Mouse (Mus musculus) heart, embryonic 16.5 days (tissue): ENCODE measurements at regions not wholly inside any gene's neighbourhood (a gene's known extent, or its start where the extent isn't known, plus 50 kb on each side); places are given as distances from the start of the nearest gene placed in this dataset.
"Not testable (repeated sequence)": the region's sequence is repeated elsewhere in the genome, so short reads cannot be mapped to it uniquely, and the experiment has no call there.

Source experiments
- ATAC-seq: fragments of 200-750 bp; cut with Nextera tagmentation; replicated peaks from 2 replicates; pipeline ENCODE4 v1.8.0; 2017; ENCODE audit warnings: moderate number of reproducible peaks; ENCODE audit not compliant: insufficient read depth, low FRiP score; ENCODE audit errors: extremely low read depth
- H3K27ac ChIP-seq: fragments of 300-500 bp; sonication (generic); 2 replicates; pipeline ENCODE4 v1.5.1; 2014; ENCODE audit warnings: mild to moderate bottlenecking, low read length, control low read depth, moderate library complexity
- H3K27me3 ChIP-seq: fragments of 300-500 bp; sonication (generic); 2 replicates; pipeline ENCODE4 v1.6.1; 2014; ENCODE audit warnings: low read length, mixed read lengths; ENCODE audit not compliant: control insufficient read depth, insufficient read depth
- H3K36me3 ChIP-seq: fragments of 300-500 bp; sonication (generic); 2 replicates; pipeline ENCODE4 v1.6.1; 2014; ENCODE audit not compliant: control insufficient read depth, insufficient read depth
- H3K4me1 ChIP-seq: fragments of 300-500 bp; sonication (generic); 2 replicates; pipeline ENCODE4 v1.6.1; 2014; ENCODE audit warnings: low read length, mixed read lengths; ENCODE audit not compliant: control insufficient read depth, insufficient read depth
- H3K4me2 ChIP-seq: fragments of 300-500 bp; sonication (generic); 2 replicates; pipeline ENCODE4 v1.6.1; 2014; ENCODE audit warnings: low read depth, mild to moderate bottlenecking, control low read depth, low read length
- H3K4me3 ChIP-seq: fragments of 300-500 bp; sonication (generic); 2 replicates; pipeline ENCODE4 v1.5.1; 2014; ENCODE audit warnings: mild to moderate bottlenecking, control low read depth, low read length
- H3K9ac ChIP-seq: fragments of 300-500 bp; sonication (generic); 2 replicates; pipeline ENCODE4 v1.6.1; 2014; ENCODE audit warnings: low read length, control low read depth
- H3K9me3 ChIP-seq: fragments of 300-500 bp; sonication (generic); replicated peaks from 2 replicates; pipeline ENCODE4 v1.6.1; 2016; ENCODE audit warnings: low read length; ENCODE audit not compliant: control insufficient read depth
- WGBS: fragments of 180-500 bp; shearing (Covaris S2); extraction: QIAGEN DNeasy Blood & Tissue Kit; methylation state at CpG from one replicate; pipeline ENCODE4 v1.1.7; 2014; 5-methylcytosine and 5-hydroxymethylcytosine counted together

- Histone ChIP-seq H3K27me3 (no peaks in the 10 kb centered on the region), H3K9me3 (no peaks in the 10 kb centered on the region), H3K27ac (no peak overlapping the region; the same call in 1 of the 2 replicates), H3K4me1 (peaks cover 16% of the 10 kb centered on the region), H3K4me3 (no peak overlapping the region), H3K36me3 (no peaks in the 10 kb centered on the region), H3K4me2 (no peak overlapping the region), H3K9ac (no peak overlapping the region)
- 67% methylated on average over 7 of the region's 7 CpGs for WGBS
- ATAC-seq = no peak
These were observed 167.2 kb upstream of the 2610301B20Rik start for GRCm38 (mm10) chr4:10707016-10707657.

DNA sequence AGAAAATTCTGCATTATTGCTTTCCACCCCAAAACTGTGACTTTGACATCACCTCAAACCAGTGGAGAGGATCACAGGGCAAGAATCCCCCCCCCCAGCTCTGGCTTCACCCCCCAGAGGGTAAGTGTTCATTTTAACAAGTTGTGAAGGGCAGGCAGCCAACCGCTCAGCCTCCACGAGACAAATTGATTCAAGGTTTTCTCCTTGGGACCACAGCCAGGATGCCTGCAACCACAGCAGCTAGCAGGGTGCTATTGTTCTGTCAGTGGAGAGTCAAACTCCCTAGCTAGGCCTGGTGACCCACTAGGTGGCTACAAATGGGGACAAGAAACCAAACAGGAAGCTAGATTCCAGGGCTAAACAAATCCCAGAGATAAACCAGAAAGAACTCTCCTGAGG lies 166.6 kb upstream of the 2610301B20Rik start:
- no peak overlapping the region for H3K4me3 ChIP-seq
- no peak overlapping the region for H3K4me2 ChIP-seq
- no peaks in the 10 kb centered on the region for H3K36me3 ChIP-seq
- no peaks in the 10 kb centered on the region for H3K27me3 ChIP-seq
- H3K9me3 ChIP-seq = no peaks in the 10 kb centered on the region
- 12% methylated on average over 2 of the region's 2 CpGs for WGBS
- ATAC-seq = no peak
- no peak overlapping the region for H3K9ac ChIP-seq
- H3K4me1 ChIP-seq = peaks cover 16% of the 10 kb centered on the region
- H3K27ac ChIP-seq = no peak overlapping the region; the same call in 1 of the 2 replicates

- 68% methylated on average over 11 of the region's 11 CpGs for WGBS
- no peak overlapping the region for H3K27ac ChIP-seq
- no peak overlapping the region for H3K4me2 ChIP-seq
- H3K4me3 ChIP-seq = no peak overlapping the region
- no peak for ATAC-seq
- no peaks in the 10 kb centered on the region for H3K36me3 ChIP-seq
- H3K4me1 ChIP-seq = peaks cover 7% of the 10 kb centered on the region
- no peaks in the 10 kb centered on the region for H3K9me3 ChIP-seq
- H3K9ac ChIP-seq = no peak overlapping the region
- H3K27me3 ChIP-seq = no peaks in the 10 kb centered on the region
These were observed 162.3 kb upstream of the 2610301B20Rik start for GRCm38 (mm10) chr4:10711939-10712533.

GRCm38 (mm10) chr4:10723341-10723740 lies 151.0 kb upstream of the 2610301B20Rik start:
- no peaks in the 10 kb centered on the region for H3K27me3 ChIP-seq
- H3K9me3 ChIP-seq = no peaks in the 10 kb centered on the region

GRCm38 (mm10) chr4:10727894-10728293 lies 146.4 kb upstream of the 2610301B20Rik start:
- Histone ChIP-seq H3K36me3 (no peaks in the 10 kb centered on the region), H3K4me3 (no peak overlapping the region), H3K4me1 (peaks cover 10% of the 10 kb centered on the region), H3K27ac (no peak overlapping the region), H3K27me3 (no peaks in the 10 kb centered on the region), H3K9me3 (no peaks in the 10 kb centered on the region), H3K4me2 (no peak overlapping the region), H3K9ac (no peak overlapping the region)
- ATAC-seq = peak; percentile 72
- WGBS = 48% methylated on average over 3 of the region's 3 CpGs

More at GRCm38 (mm10) chr4:10723341-10723740, 151.0 kb upstream of the 2610301B20Rik start:
- Histone ChIP-seq H3K27ac (no peak overlapping the region), H3K9ac (no peak overlapping the region), H3K4me2 (no peak overlapping the region), H3K36me3 (no peaks in the 10 kb centered on the region), H3K4me1 (peaks cover 7% of the 10 kb centered on the region), H3K4me3 (no peak overlapping the region)
- ATAC-seq = no peak
- 85% methylated on average over 4 of the region's 4 CpGs for WGBS

DNA sequence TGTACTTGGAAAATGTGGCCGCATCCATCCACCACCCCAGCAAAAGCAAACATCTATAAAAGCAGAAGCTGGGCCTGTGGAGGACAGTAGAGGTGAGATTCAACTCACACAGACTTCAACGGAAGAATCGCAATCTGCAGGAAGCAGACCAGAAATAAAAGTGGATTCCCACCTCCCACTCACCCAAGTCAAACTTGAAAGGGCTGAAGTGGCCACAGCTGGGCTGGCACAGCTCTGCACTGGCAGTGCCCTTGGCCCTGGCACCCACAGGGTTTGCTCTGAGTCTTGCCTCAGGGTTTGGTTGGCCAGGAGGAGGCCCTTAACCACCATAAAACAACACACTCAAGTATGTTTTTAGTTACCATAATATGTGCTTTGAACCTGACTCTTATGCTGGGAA lies 129.1 kb upstream of the 2610301B20Rik start:
- ATAC-seq = no peak

DNA sequence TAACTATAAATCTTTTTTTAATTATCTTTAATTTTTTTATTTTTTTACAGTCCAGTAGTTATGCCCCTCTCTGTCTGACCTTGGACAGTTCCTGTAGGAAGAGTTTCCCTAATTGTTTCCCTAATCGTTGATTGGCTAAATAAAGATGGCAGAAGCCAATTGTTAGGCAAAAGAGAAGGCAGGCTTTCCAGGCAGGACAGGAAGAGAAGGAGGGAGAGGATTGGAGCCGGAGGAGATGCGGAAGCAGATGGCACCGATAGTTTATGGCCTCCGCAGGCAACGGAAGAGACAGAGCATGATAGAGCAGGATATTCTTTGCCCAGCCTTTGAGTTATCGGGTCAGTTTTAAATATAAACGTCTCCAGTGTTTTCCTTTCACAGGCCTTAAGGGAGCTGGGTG lies 125.5 kb upstream of the 2610301B20Rik start:
- WGBS = 88% methylated on average over 8 of the region's 8 CpGs
- H3K4me2 ChIP-seq = no peak overlapping the region
- no peak overlapping the region for H3K4me3 ChIP-seq
- H3K9ac ChIP-seq = no peak overlapping the region
- no peak overlapping the region for H3K27ac ChIP-seq
- no peak for ATAC-seq
- no peaks in the 10 kb centered on the region for H3K9me3 ChIP-seq
- no peaks in the 10 kb centered on the region for H3K36me3 ChIP-seq
- no peaks in the 10 kb centered on the region for H3K27me3 ChIP-seq
- no peaks in the 10 kb centered on the region for H3K4me1 ChIP-seq

More for the DNA sequence above, 129.1 kb upstream of the 2610301B20Rik start:
- Histone ChIP-seq H3K9ac (no peak overlapping the region), H3K4me3 (no peak overlapping the region), H3K4me1 (no peaks in the 10 kb centered on the region), H3K27me3 (no peaks in the 10 kb centered on the region), H3K36me3 (no peaks in the 10 kb centered on the region), H3K27ac (no peak overlapping the region), H3K4me2 (no peak overlapping the region), H3K9me3 (no peaks in the 10 kb centered on the region)
- 76% methylated on average over 3 of the region's 3 CpGs for WGBS

DNA sequence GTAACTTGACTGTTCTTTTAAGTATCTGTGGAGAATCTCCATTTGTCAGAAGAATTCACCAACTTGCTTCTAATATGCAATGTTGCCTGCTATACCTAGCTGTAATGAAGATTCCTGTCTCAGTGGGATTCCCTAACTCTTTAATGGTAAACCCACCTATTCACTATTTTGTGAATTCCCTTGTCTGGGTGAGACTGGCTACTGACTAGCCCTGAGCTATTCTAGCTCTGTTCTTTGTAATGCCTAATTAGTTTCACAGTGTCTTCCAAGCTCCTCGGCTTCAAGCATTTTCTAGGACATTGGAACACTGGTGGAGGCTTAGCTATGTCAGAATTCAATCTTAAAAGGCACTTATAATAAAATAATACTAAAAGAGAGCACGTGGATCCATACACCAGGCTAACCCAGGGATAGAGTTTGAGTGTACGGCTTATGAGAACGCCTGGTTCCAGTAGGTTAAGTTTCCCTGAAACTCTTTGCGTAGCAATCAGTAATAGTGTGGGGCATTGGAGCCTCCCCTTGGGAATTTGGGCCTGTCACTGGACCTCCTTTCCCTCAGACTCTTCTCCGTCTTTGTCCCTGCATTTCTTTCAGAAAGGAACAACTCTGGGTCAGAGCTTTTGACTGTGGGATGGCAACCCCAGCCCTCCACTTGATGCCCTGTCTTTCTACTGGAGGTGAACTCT lies 123.8 kb upstream of the 2610301B20Rik start:
- not testable (repeated sequence) for H3K27ac ChIP-seq, H3K4me1 ChIP-seq, H3K4me3 ChIP-seq, ATAC-seq, H3K36me3 ChIP-seq, H3K9me3 ChIP-seq, H3K9ac ChIP-seq, H3K27me3 ChIP-seq, H3K4me2 ChIP-seq
- 81% methylated on average over 6 of the region's 6 CpGs for WGBS

DNA sequence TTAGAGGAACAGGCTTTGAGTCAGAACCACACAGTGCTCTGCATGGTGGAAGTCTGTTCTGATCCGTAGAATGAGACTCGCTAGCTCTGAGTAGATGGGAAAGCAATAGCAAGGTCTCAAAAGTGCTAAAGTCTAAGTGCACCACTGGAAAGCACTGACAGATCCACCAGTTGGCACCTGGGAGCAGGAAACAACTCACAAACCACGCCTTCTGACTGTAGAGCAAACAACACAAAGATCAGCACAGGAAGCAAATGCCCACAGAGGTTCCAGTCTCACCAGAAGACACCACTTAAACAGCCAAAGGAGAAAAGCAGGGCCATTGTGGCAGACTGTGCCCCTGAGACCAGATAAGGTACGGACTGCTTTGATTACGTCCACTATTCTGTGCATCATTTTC lies 121.1 kb upstream of the 2610301B20Rik start:
- Histone ChIP-seq H3K4me2 (no peak overlapping the region), H3K36me3 (no peaks in the 10 kb centered on the region), H3K4me3 (no peak overlapping the region), H3K9ac (no peak overlapping the region), H3K9me3 (no peaks in the 10 kb centered on the region), H3K27ac (no peak overlapping the region), H3K27me3 (no peaks in the 10 kb centered on the region), H3K4me1 (no peaks in the 10 kb centered on the region)
- whole genome bisulfite sequencing = 71% methylated on average over 5 of the region's 5 CpGs
- ATAC-seq = no peak
